Mouse (Mus musculus) lung, postnatal 0 days (tissue): Measurements from ENCODE around the gene Rcor1. TPM values are rescaled to one million over a fixed set of nuclear protein-coding genes. Genes with fewer than 3 reads are reported as not detected.

ENCODE experiments used
- ATAC-seq: fragments of 200-750 bp; cut with Nextera tagmentation; 2 replicates; pipeline ENCODE4 v1.8.0; 2017; ENCODE audit warnings: moderate library complexity
- DNase-seq: peaks from one replicate; pipeline ENCODE4 v3.0.0-alpha.2; 2016; ENCODE audit warnings: low spot score
- H3K27ac ChIP-seq: fragments of 300-500 bp; sonication (generic); 2 replicates; pipeline ENCODE4 v1.5.1; 2014; ENCODE audit warnings: antibody characterized with exemption, mild to moderate bottlenecking, low read length, mixed read lengths
- H3K27me3 ChIP-seq: fragments of 300-500 bp; sonication (generic); replicated peaks from 2 replicates; pipeline ENCODE4 v1.6.1; 2014; ENCODE audit warnings: low read length, mixed read lengths; ENCODE audit not compliant: insufficient read depth
- H3K36me3 ChIP-seq: fragments of 300-500 bp; sonication (generic); 2 replicates; pipeline ENCODE4 v1.6.1; 2014; ENCODE audit warnings: low read length, mixed read lengths; ENCODE audit not compliant: insufficient read depth
- H3K4me1 ChIP-seq: fragments of 300-500 bp; sonication (generic); 2 replicates; pipeline ENCODE4 v1.6.1; 2014; ENCODE audit warnings: antibody characterized with exemption, low read depth, low read length, mixed read lengths; ENCODE audit not compliant: insufficient read depth
- H3K4me2 ChIP-seq: fragments of 300-500 bp; sonication (generic); replicated peaks from 2 replicates; pipeline ENCODE4 v1.6.1; 2014; ENCODE audit warnings: low read depth, mild to moderate bottlenecking, low read length, moderate library complexity, mixed read lengths
- H3K4me3 ChIP-seq: fragments of 300-500 bp; sonication (generic); 2 replicates; pipeline ENCODE4 v1.5.1; 2014; ENCODE audit warnings: low read depth, low read length
- H3K9ac ChIP-seq: fragments of 300-500 bp; sonication (generic); replicated peaks from 2 replicates; pipeline ENCODE4 v1.6.1; 2014; ENCODE audit warnings: low read depth, mild to moderate bottlenecking
- H3K9me3 ChIP-seq: fragments of 300-500 bp; sonication (generic); 2 replicates; pipeline ENCODE4 v1.6.1; 2016; ENCODE audit warnings: low read length, mixed read lengths
- CTCF ChIP-seq: IDR thresholded peaks from 2 replicates; pipeline ENCODE4 v1.5.1; 2016; ENCODE audit warnings: antibody characterized with exemption, mild to moderate bottlenecking
- EP300 ChIP-seq: IDR thresholded peaks from 2 replicates; pipeline ENCODE4 v1.6.1; 2016; ENCODE audit warnings: antibody characterized with exemption, mild to moderate bottlenecking, control low read depth
- WGBS: fragments of 180-500 bp; shearing (Covaris S2); extraction: QIAGEN DNeasy Blood & Tissue Kit; methylation state at CpG from one replicate; pipeline ENCODE4 v1.1.7; 2014; 5-methylcytosine and 5-hydroxymethylcytosine counted together
- polyA plus RNA-seq: library from polyadenylated mRNA; unstranded; fragments of >200 nt; fragmentation: Nextera tagmentation; extraction: Ambion mirVana; gene quantifications from 2 replicates; pipeline ENCODE4 v1.2.1, GENCODE M21; 2015

Gene Rcor1
- polyA plus RNA-seq, 1 experiment from 2014 or later, result 6.7 TPM

DNA sequence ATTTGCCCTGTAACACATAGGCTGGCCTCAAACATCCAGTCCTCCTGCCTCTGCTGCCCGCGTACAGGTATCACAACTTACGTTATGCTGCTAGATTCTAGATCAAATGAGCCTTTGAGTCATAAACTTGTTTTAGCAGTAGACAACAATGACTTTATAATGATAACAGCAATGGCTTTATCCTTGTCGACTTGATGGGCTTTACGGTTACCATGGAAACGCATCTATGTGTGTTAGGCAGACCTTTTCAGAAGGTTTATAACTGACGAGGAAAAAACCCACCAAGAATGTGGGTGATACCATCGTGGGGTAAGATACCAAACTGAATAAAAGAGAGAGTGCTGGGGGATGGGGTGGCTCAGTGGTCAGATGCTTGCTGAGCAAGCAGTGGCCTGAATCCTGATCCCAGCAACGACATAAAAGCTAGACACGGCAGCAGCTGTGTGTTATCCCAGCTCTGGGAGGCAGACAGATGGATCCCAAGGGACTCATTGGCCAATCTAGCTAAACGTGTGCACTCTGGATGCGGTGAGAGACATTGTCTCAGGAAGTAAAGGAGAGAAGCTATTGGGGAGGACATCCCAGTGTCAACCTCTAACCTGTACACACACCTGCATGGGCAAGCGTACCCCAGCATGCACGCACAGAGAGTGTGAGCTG lies 85.6 kb downstream of the Rcor1 start:
- WGBS, result 72% methylated on average over 14 of the region's 14 CpGs
- DNase-seq (no peak), ATAC-seq (no peak)
- H3K27ac ChIP-seq, result no peak overlapping the region
- TF ChIP-seq CTCF (no peak), EP300 (no peak)
- no peaks in the 10 kb centered on the region for H3K27me3 ChIP-seq
- no peaks in the 10 kb centered on the region for H3K36me3 ChIP-seq
- H3K9ac ChIP-seq, result no peak overlapping the region
- H3K4me2 ChIP-seq, result no peak overlapping the region
- H3K4me1 ChIP-seq, result no peaks in the 10 kb centered on the region
- H3K4me3 ChIP-seq, result no peak overlapping the region
- H3K9me3 ChIP-seq, result no peaks in the 10 kb centered on the region; the same call in 1 of the 2 replicates

DNA sequence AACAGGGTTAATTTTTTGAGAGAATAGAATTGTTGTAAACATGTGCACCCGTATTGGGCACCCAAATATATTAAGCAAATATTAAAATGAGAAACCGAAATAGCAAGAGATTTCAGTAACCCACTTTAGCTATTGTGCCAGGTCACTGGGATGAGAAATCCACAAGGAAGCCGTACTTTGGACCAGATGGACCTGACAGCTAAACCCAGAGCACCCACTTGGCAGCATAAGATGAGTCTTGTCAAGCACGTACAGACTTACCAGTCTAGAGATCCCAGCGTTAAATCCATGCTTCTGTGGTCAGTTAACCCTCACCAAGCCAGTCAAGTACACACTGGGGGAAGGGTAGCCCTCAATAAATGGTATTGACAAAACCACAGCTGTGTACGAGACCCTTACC lies 86.5 kb downstream of the Rcor1 start:
- WGBS, result 66% methylated on average over 6 of the region's 6 CpGs
- no peak for DNase-seq
- no peak overlapping the region for H3K27ac ChIP-seq
- H3K4me2 ChIP-seq, result no peak overlapping the region
- H3K27me3 ChIP-seq, result no peaks in the 10 kb centered on the region
- H3K9ac ChIP-seq, result no peak overlapping the region
- H3K4me1 ChIP-seq, result no peaks in the 10 kb centered on the region
- no peaks in the 10 kb centered on the region for H3K36me3 ChIP-seq
- H3K9me3 ChIP-seq, result no peaks in the 10 kb centered on the region; the same call in 1 of the 2 replicates
- TF ChIP-seq CTCF, result no peak
- TF ChIP-seq EP300, result no peak
- ATAC-seq, result no peak
- H3K4me3 ChIP-seq, result no peak overlapping the region

- H3K4me2 ChIP-seq, result no peak overlapping the region
- H3K27ac ChIP-seq, result no peak overlapping the region
- 73% methylated on average over 7 of the region's 7 CpGs for WGBS
- ATAC-seq (no peak), DNase-seq (no peak)
- H3K4me3 ChIP-seq, result no peak overlapping the region
- TF ChIP-seq CTCF, result no peak
- TF ChIP-seq EP300, result no peak
- H3K4me1 ChIP-seq, result no peaks in the 10 kb centered on the region
- H3K9ac ChIP-seq, result no peak overlapping the region
- no peaks in the 10 kb centered on the region for H3K9me3 ChIP-seq
- no peaks in the 10 kb centered on the region for H3K27me3 ChIP-seq
- H3K36me3 ChIP-seq, result no peaks in the 10 kb centered on the region
These were observed 95.0 kb downstream of the Rcor1 start for GRCm38 (mm10) chr12:111134169-111134568.

DNA sequence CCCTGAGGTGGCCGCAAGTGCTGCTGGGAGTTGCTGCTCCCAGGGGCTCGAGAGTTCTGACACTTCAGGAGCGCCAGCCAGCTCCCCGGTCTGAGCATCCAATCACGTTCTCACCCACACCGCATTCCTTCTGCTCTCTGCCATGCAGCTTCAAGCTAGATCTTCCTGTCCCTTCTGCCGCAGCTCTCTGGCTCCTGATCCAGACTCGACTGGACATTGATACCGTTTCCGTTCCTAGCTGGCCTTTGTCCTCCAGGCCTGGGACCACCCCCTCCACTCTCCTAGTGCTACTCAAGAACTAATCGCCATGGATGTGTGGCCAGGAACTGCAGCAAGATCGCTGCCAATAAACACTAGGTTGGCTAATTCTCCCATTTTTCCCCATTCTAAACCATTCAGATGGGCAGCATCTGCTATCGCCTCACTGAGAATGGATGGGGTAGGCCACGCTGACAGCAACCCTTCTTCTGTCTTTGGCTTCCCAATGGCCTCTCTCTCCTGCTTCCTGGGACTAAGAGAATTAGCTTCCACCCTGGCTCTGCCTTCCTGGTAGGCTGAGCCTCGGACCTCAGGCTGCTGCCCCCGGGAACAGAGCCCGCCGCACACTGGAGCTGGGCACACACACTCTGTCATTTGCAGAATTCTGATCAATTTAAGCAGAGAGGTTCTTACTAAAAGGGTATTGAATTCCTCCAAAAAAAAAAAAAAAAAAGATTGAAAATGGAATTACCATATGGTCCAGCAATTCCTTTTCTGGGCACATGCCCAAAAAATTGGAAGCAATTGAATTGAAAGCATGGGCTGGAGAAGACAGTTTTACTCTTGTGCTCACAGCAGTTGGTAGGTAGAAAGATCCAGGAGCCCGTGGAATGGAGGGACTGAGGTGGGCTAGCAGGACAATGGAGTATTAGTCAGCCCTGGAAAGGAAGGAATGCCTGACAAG lies 95.9 kb downstream of the Rcor1 start:
- H3K4me1 ChIP-seq, result no peaks in the 10 kb centered on the region
- WGBS, result 42% methylated on average over 19 of the region's 19 CpGs
- DNase-seq, result peak; percentile 58
- H3K36me3 ChIP-seq, result no peaks in the 10 kb centered on the region
- H3K27me3 ChIP-seq, result no peaks in the 10 kb centered on the region
- H3K9ac ChIP-seq, result no peak overlapping the region
- peak; percentile 70 for ATAC-seq
- TF ChIP-seq EP300, result no peak
- no peak for TF ChIP-seq CTCF
- H3K9me3 ChIP-seq, result no peaks in the 10 kb centered on the region
- no peak overlapping the region for H3K27ac ChIP-seq
- H3K4me3 ChIP-seq, result no peak overlapping the region
- H3K4me2 ChIP-seq, result 0 out of 2 replicates have a peak overlapping the region, but pooled peaks have one; percentile 14

- no peak for TF ChIP-seq EP300
- TF ChIP-seq CTCF, result no peak
- DNase-seq (no peak), ATAC-seq (no peak)
- Histone ChIP-seq H3K27ac (no peak overlapping the region), H3K36me3 (no peaks in the 10 kb centered on the region), H3K4me2 (no peak overlapping the region), H3K27me3 (no peaks in the 10 kb centered on the region), H3K4me3 (no peak overlapping the region), H3K9me3 (no peaks in the 10 kb centered on the region), H3K9ac (no peak overlapping the region), H3K4me1 (no peaks in the 10 kb centered on the region)
- 54% methylated on average over 3 of the region's 3 CpGs for WGBS
These were observed 96.8 kb downstream of the Rcor1 start for GRCm38 (mm10) chr12:111135953-111136352.

- no peaks in the 10 kb centered on the region for H3K36me3 ChIP-seq
- no peak for ATAC-seq
- H3K27me3 ChIP-seq, result no peaks in the 10 kb centered on the region
- TF ChIP-seq EP300 (no peak), CTCF (peak; percentile 34)
- no peaks in the 10 kb centered on the region for H3K9me3 ChIP-seq
- no peak overlapping the region for H3K27ac ChIP-seq
- no peaks in the 10 kb centered on the region for H3K4me1 ChIP-seq
- DNase-seq, result no peak
- H3K4me3 ChIP-seq, result no peak overlapping the region
- 57% methylated on average over 2 of the region's 2 CpGs for WGBS
- H3K9ac ChIP-seq, result no peak overlapping the region
- no peak overlapping the region for H3K4me2 ChIP-seq
These were observed 97.9 kb downstream of the Rcor1 start for GRCm38 (mm10) chr12:111137079-111137478.
